Mouse (Mus musculus) megakaryocyte, adult 5-6 weeks (primary cell): ENCODE data around the gene Degs2. TPM values are rescaled to one million over a fixed set of nuclear protein-coding genes. Genes with fewer than 3 reads are reported as not detected.
A peak's percentile ranks its signal among the peaks of the same experiment; 100 is the strongest.

Experiments used
- ATAC-seq: 2 replicates; pipeline ENCODE4 v1.8.0; 2016; ENCODE audit warnings: mild to moderate bottlenecking, inconsistent platforms; ENCODE audit not compliant: poor library complexity, severe bottlenecking
- total RNA-seq, 2 experiments: library from RNA; stranded (forward) in 1 of 2; stranded (reverse) in 1 of 2; fragments of 153-499, 151-499 nt in 1 of 2; fragments of 221-1000, 200-1000 nt in 1 of 2; gene quantifications; 2 replicates each; pipeline versions ENCODE4 v1.2.3 to v1.2.4; 2015 to 2017

Gene Degs2
- total RNA-seq, 2 experiments from 2014 or later, result 0.26 TPM; not detected in 1

GRCm38 (mm10) chr12:108701221-108701620 is 894 bp downstream of the Degs2 start:
- 0 out of 2 replicates have a peak, but pooled peaks have one; percentile 23 for ATAC-seq

- ATAC-seq, result peak; percentile 75
Measured at GRCm38 (mm10) chr12:108700037-108700436, 2.1 kb downstream of the Degs2 start.

- no peak; the same call in 1 of the 2 replicates for ATAC-seq
Measured at GRCm38 (mm10) chr12:108699576-108699975, 2.5 kb downstream of the Degs2 start.

- no peak for ATAC-seq
Measured at GRCm38 (mm10) chr12:108698697-108699471, 3.2 kb downstream of the Degs2 start.

- no peak for ATAC-seq
Measured at GRCm38 (mm10) chr12:108694223-108694622, 7.9 kb downstream of the Degs2 start.

GRCm38 (mm10) chr12:108693592-108693991 is 8.5 kb downstream of the Degs2 start:
- ATAC-seq, result no peak

GRCm38 (mm10) chr12:108690529-108690928 is 11.6 kb downstream of the Degs2 start:
- ATAC-seq, result no peak

- no peak for ATAC-seq
Measured at GRCm38 (mm10) chr12:108689167-108689566, 12.9 kb downstream of the Degs2 start.

- ATAC-seq, result no peak
Measured at GRCm38 (mm10) chr12:108686926-108687325, 15.2 kb downstream of the Degs2 start.

GRCm38 (mm10) chr12:108686463-108686862 is 15.7 kb downstream of the Degs2 start:
- no peak for ATAC-seq

GRCm38 (mm10) chr12:108682240-108683023 is 19.7 kb downstream of the Degs2 start:
- ATAC-seq, result no peak

- ATAC-seq, result no peak
Measured at GRCm38 (mm10) chr12:108680861-108681260, 21.3 kb downstream of the Degs2 start.

GRCm38 (mm10) chr12:108678366-108678765 is 23.7 kb downstream of the Degs2 start:
- ATAC-seq, result no peak

- no peak for ATAC-seq
Measured at GRCm38 (mm10) chr12:108677116-108677515, 25.0 kb downstream of the Degs2 start.

GRCm38 (mm10) chr12:108675614-108676401 is 26.3 kb downstream of the Degs2 start:
- no peak for ATAC-seq

GRCm38 (mm10) chr12:108674916-108675315 is 27.2 kb downstream of the Degs2 start:
- no peak for ATAC-seq

GRCm38 (mm10) chr12:108674502-108674901 is 27.6 kb downstream of the Degs2 start:
- no peak for ATAC-seq

- ATAC-seq, result no peak
Measured at GRCm38 (mm10) chr12:108673546-108673945, 28.6 kb downstream of the Degs2 start.

GRCm38 (mm10) chr12:108672908-108673307 is 29.2 kb downstream of the Degs2 start:
- no peak for ATAC-seq

- ATAC-seq, result no peak
Measured at GRCm38 (mm10) chr12:108671541-108671940, 30.6 kb downstream of the Degs2 start.

- no peak for ATAC-seq
Measured at GRCm38 (mm10) chr12:108668606-108669235, 33.4 kb downstream of the Degs2 start.
